8 mouse cellular contexts compared by ENCODE assay signal in the genomic region with DNA sequence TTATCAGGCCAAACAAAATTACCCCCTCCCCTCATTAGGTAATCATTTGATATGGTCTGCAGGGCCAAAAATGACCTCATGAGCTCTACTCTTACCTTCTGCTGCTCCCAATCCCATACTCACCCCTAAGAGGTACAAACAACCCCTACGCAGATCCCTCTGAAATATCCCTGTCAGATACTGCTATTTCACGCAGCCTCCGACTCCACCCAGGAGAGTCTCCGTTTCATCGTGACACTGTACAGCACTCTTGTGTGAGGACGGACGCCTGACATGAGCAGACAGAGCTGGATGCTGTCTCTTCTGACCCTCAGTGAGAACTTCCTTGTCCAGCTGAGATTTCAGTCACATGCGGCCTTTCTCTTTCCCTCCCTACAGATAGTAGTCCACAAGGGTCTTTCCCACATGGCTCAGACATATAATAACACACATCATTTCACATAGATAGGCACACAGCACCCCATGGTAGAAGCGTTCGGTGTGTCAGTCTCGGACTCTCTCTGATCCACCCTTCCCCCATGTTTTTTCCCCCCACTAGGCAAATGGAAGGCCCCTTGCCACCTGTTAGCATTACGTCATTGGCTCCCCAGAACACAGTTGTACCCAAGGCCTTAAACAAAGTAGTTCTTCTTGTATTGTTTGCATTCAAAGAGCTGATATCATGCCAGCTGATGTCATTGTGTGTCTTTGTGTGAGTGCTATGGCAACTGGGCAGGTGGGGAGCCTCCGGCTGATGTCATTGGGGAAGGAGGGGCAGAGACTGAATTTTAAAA. TPM values are rescaled to one million over a fixed set of nuclear protein-coding genes. Genes with fewer than 3 reads are reported as not detected.
DNase-seq lines count a peak whose midpoint lies in the region; ATAC-seq lines count a peak whose summit lies in the region.

No protein-coding gene starts in this region.

- peaks cover 17 to 50% of the 10 kb centered on the region in 2 experiments for H3K4me1 ChIP-seq in heart, embryonic 14.5 days (ENCODE audit: control insufficient read depth in 2 of 2, insufficient read depth in 2 of 2, low read length in 2 of 2)
- H3K4me1 ChIP-seq in forebrain, embryonic 11.5 days (replicated peaks; ENCODE audit: control insufficient read depth, insufficient read depth, low read length), result peaks cover 12% of the 10 kb centered on the region

- intact Hi-C loops in heart, postnatal 10 days (cut with DNase I), result no loop called here

- H3K4me2 ChIP-seq in heart, embryonic 14.5 days (ENCODE audit: low read length), result no peak overlapping the region
- H3K4me2 ChIP-seq in forebrain, embryonic 11.5 days (ENCODE audit: low read depth, low read length, severe bottlenecking), result peak overlapping the region; percentile 11; the same call in 1 of the 2 replicates

- no peak for DNase-seq in heart, postnatal 10 days
- peak; percentile 70 for DNase-seq in CD4-positive, CD25-positive, alpha-beta regulatory T cell, adult 2 months (ENCODE audit: low read depth, low spot score)
- peak; percentile 63 for DNase-seq in forebrain, embryonic 11.5 days (ENCODE audit: low spot score)
- DNase-seq in mesoderm, embryonic 11.5 days (ENCODE audit: low read depth, low spot score), result peak; percentile 48
- DNase-seq in urinary bladder, adult 2 months (ENCODE audit: low spot score), result no peak
- no peak for DNase-seq in adrenal gland, postnatal 25 days
- no peak for DNase-seq in thymus, postnatal 36 days

- WGBS in heart, embryonic 14.5 days, result 76% methylated on average over 13 of the region's 13 CpGs
- whole genome bisulfite sequencing in forebrain, embryonic 11.5 days, result 63% methylated on average over 13 of the region's 13 CpGs

- no peaks in the 10 kb centered on the region for H3K27me3 ChIP-seq in heart, embryonic 14.5 days (ENCODE audit: control insufficient read depth, insufficient read depth, low read length)
- no peaks in the 10 kb centered on the region for H3K27me3 ChIP-seq in forebrain, embryonic 11.5 days (ENCODE audit: control insufficient read depth, insufficient read depth, low read length)

- H3K36me3 ChIP-seq in heart, embryonic 14.5 days (ENCODE audit: control insufficient read depth, insufficient read depth, low read length), result peaks cover 19% of the 10 kb centered on the region
- H3K36me3 ChIP-seq in forebrain, embryonic 11.5 days (ENCODE audit: control insufficient read depth, insufficient read depth, low read length), result peaks cover 4% of the 10 kb centered on the region; the same call in 1 of the 2 replicates

- no peak overlapping the region for H3K4me3 ChIP-seq in heart, embryonic 14.5 days (ENCODE audit: control insufficient read depth in 1 of 2, insufficient read depth in 1 of 2, low read depth in 1 of 2, low read length in 2 of 2)
- H3K4me3 ChIP-seq in forebrain, embryonic 11.5 days (ENCODE audit: low read depth, low read length), result no peak overlapping the region

- H3K9ac ChIP-seq in heart, embryonic 14.5 days (ENCODE audit: low read length), result 0 out of 2 replicates have a peak overlapping the region, but pooled peaks have one; percentile 44
- no peak overlapping the region for H3K9ac ChIP-seq in forebrain, embryonic 11.5 days (ENCODE audit: low read length)

- no peaks in the 10 kb centered on the region for H3K9me3 ChIP-seq in heart, embryonic 14.5 days (ENCODE audit: control insufficient read depth, low read length)
- H3K9me3 ChIP-seq in forebrain, embryonic 11.5 days (ENCODE audit: control insufficient read depth, low read length), result no peaks in the 10 kb centered on the region

- no peak for ATAC-seq in heart, embryonic 14.5 days (ENCODE audit: insufficient number of reproducible peaks, insufficient read depth, low FRiP score, low read depth)
- ATAC-seq in forebrain, embryonic 11.5 days (replicated peaks; ENCODE audit: low FRiP score), result peak; percentile 93

- H3K27ac ChIP-seq in heart, embryonic 14.5 days (replicated peaks in 1 of 2; ENCODE audit: control insufficient read depth in 1 of 2, insufficient read depth in 1 of 2, low read depth in 2 of 2, low read length in 2 of 2), result peak overlapping the region in 1 of 2 experiments; percentile 20; a peak in 1 of 4 replicates
- H3K27ac ChIP-seq in forebrain, embryonic 11.5 days (ENCODE audit: low read depth, low read length), result peak overlapping the region; percentile 76

RNA-seq across cellular contexts. Expression of gene 1700056E22Rik, which starts 31.7 kb away (rescaled TPM):
- polyA plus RNA-seq in heart, embryonic 14.5 days (2014; fragmentation: Nextera tagmentation; extraction: Ambion mirVana), result 2.0 and 2.4 TPM in 2 replicates
- total RNA-seq in heart, postnatal 10 days (2021), result 1 to 10 TPM; 1.1 to 2.0 TPM
- polyA plus RNA-seq in forebrain, embryonic 11.5 days (2014; fragmentation: Nextera tagmentation; extraction: Ambion mirVana), result 1.2 and 2.0 TPM in 2 replicates
- polyA plus RNA-seq in urinary bladder, adult 2 months (2012; rRNA removed), result 0.66 and 0.94 TPM in 2 replicates
- 1.1 and 2.4 TPM in 2 replicates for total RNA-seq in adrenal gland, postnatal 25 days (2021)

RNA-seq across cellular contexts. Expression of gene Dusp10, which starts 52.7 kb away (rescaled TPM):
- 9.7 and 10.5 TPM in 2 replicates for polyA plus RNA-seq in heart, embryonic 14.5 days (2014; fragmentation: Nextera tagmentation; extraction: Ambion mirVana)
- 10 to 100 TPM; 11.1 to 12.9 TPM for total RNA-seq in heart, postnatal 10 days (2021)
- polyA plus RNA-seq in forebrain, embryonic 11.5 days (2014; fragmentation: Nextera tagmentation; extraction: Ambion mirVana), result 10.0 and 10.8 TPM in 2 replicates
- polyA plus RNA-seq in urinary bladder, adult 2 months (2012; rRNA removed), result 8.4 and 10.3 TPM in 2 replicates
- 6.6 and 8.6 TPM in 2 replicates for total RNA-seq in adrenal gland, postnatal 25 days (2021)

Comparison
In these comparisons a context has a peak if more than half of its experiments do, and no peak if none do; other contexts are left out.
1. DNase-seq: peak in CD4-positive, CD25-positive, alpha-beta regulatory T cell, adult 2 months (single experiment), forebrain, embryonic 11.5 days (single experiment) and mesoderm, embryonic 11.5 days (single experiment); none in heart, postnatal 10 days (0 of 2), urinary bladder, adult 2 months (single experiment), adrenal gland, postnatal 25 days (single experiment) and thymus, postnatal 36 days (0 of 2).